Mouse (Mus musculus): ENCODE data around the gene Nhlh2. TPM values are rescaled to one million over a fixed set of nuclear protein-coding genes. Genes with fewer than 3 reads are reported as not detected.

Nhlh2 gene
- polyA plus RNA-seq, 1 experiment from 2014 or later: not detected

DNA sequence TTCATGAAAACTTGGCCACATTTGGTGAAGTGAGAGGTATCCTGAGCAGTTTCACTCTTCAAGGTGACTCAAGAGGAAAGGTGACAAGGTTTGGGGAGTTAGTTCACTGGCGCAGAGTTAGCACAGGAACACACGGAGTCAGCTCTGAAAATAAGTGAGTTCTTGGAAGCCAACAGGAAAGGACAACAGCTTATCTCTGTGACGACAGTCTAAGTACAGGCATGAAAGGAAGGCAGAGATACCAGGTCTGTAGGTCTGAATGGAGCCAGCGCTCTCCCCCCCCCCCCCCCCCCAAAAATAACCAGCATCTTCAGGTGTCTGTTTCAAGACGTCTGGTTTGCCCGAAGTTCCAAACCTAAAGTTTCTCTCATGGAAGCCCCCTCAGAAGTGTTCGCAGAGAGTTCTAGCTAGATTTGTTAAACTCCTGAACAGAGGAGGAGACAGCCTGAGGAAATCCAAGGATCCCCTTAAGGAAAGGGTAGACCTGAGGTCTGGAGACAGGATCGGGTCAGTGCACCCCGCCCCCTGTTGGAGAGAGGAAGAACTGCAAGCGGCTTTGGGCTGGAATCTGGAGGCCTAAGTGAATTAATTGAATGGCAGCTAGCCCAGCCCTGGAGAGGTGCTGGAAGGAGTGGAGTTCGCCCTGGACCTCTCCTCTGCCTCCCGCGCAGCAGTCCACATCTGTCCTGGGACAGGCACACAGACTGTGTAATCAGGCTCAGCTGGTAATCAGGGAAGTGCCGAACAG, 52.2 kb downstream of the Nhlh2 start:
- 23% methylated on average over 14 of the region's 14 CpGs for whole genome bisulfite sequencing (ENCODE audit: insufficient replicate concordance)
- no peaks in the 10 kb centered on the region; the same call in 1 of the 2 replicates for H3K4me1 ChIP-seq (ENCODE audit: control insufficient read depth, low read depth, low read length)
- no peak overlapping the region for H3K4me2 ChIP-seq (ENCODE audit: low read depth, low read length)
- no peaks in the 10 kb centered on the region for H3K9me3 ChIP-seq (replicated peaks; ENCODE audit: control insufficient read depth, low read length)
- H3K9ac ChIP-seq (ENCODE audit: low read depth, low read length): no peak overlapping the region
- no peak overlapping the region for H3K27ac ChIP-seq (ENCODE audit: low read length)
- no peaks in the 10 kb centered on the region for H3K27me3 ChIP-seq (ENCODE audit: control insufficient read depth, insufficient read depth, low read depth, low read length)
- no peak overlapping the region for H3K4me3 ChIP-seq (ENCODE audit: low read depth, low read length)
- H3K36me3 ChIP-seq (ENCODE audit: control insufficient read depth, insufficient read depth): no peaks in the 10 kb centered on the region
- 0 out of 2 replicates have a peak, but pooled peaks have one; percentile 16 for ATAC-seq (ENCODE audit: low read depth)

DNA sequence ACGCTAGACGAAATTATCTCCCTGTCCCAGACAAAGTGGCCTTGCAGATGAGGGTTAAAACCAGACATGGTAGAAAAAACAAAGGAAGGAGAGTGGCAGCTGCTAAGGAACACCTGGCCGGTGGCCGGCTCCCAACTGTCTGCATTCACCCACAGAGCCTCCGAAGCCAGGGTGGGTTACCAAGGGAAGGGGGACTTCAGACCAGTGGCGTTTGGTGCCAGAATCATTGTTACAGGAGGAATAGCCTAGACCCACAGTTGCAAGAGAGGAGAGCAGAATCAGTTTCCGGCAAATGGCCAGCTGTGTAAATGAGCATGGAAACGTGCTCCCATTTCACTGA, 52.8 kb downstream of the Nhlh2 start:
- H3K4me2 ChIP-seq (ENCODE audit: low read depth, low read length): no peak overlapping the region

DNA sequence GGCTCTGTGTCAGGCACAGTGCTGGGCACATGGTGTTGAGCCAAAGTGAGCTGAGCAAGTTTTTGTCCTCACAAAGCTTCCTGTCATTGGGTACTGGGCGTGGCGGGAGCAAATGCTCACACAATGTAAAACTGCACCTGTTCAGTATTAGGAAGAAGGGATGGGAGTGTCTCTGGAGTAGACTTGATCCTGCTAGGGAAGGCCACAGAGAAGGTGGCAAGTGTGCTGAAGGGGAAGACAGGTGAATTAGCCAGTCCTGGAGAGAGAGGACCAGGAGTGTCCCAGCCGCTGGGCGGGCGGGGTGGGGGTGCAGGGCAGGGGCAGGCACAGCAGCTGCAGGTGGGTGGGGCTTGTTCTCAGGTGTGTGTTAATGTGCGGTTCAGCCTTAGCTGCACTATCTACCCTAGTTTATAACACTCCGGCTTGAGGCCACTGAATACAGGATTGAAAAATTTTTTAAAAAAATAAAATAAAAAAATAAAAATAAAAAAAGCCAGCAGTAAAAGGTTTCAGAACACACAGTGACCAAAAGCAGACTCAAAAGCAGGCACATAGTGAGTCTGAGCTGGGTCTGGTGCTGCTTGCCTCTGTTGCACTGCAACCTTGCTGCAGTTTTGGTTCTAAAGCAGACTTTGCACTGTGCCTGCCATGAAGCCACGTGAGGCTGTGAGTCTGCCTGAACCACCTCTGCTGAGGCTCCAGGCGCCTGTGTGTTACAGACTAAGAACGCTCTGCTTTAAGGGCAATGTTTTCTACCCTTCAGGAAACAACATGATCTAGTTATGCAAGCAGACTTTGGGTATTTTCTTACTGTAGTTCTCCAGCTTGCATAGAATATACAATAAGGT, 53.6 kb downstream of the Nhlh2 start:
- Histone ChIP-seq H3K9me3 (replicated peaks; ENCODE audit: control insufficient read depth, low read length) (no peaks in the 10 kb centered on the region), H3K4me2 (ENCODE audit: low read depth, low read length) (no peak overlapping the region), H3K9ac (ENCODE audit: low read depth, low read length) (no peak overlapping the region), H3K4me3 (ENCODE audit: low read depth, low read length) (no peak overlapping the region), H3K4me1 (ENCODE audit: control insufficient read depth, low read depth, low read length) (no peaks in the 10 kb centered on the region; the same call in 1 of the 2 replicates), H3K27me3 (ENCODE audit: control insufficient read depth, insufficient read depth, low read depth, low read length) (no peaks in the 10 kb centered on the region), H3K36me3 (ENCODE audit: control insufficient read depth, insufficient read depth) (no peaks in the 10 kb centered on the region), H3K27ac (ENCODE audit: low read length) (no peak overlapping the region)
- ATAC-seq (ENCODE audit: low read depth): no peak; the same call in 1 of the 2 replicates
- 56% methylated on average over 10 of the region's 10 CpGs for WGBS (ENCODE audit: insufficient replicate concordance)

More for the DNA sequence above, 52.8 kb downstream of the Nhlh2 start:
- no peak overlapping the region for H3K27ac ChIP-seq (ENCODE audit: low read length)
- H3K9me3 ChIP-seq (replicated peaks; ENCODE audit: control insufficient read depth, low read length): no peaks in the 10 kb centered on the region
- no peak overlapping the region for H3K9ac ChIP-seq (ENCODE audit: low read depth, low read length)
- no peak for ATAC-seq (ENCODE audit: low read depth)
- WGBS (ENCODE audit: insufficient replicate concordance): 32% methylated on average over 8 of the region's 8 CpGs
- no peaks in the 10 kb centered on the region for H3K36me3 ChIP-seq (ENCODE audit: control insufficient read depth, insufficient read depth)
- no peak overlapping the region for H3K4me3 ChIP-seq (ENCODE audit: low read depth, low read length)
- no peaks in the 10 kb centered on the region; the same call in 1 of the 2 replicates for H3K4me1 ChIP-seq (ENCODE audit: control insufficient read depth, low read depth, low read length)
- no peaks in the 10 kb centered on the region for H3K27me3 ChIP-seq (ENCODE audit: control insufficient read depth, insufficient read depth, low read depth, low read length)

DNA sequence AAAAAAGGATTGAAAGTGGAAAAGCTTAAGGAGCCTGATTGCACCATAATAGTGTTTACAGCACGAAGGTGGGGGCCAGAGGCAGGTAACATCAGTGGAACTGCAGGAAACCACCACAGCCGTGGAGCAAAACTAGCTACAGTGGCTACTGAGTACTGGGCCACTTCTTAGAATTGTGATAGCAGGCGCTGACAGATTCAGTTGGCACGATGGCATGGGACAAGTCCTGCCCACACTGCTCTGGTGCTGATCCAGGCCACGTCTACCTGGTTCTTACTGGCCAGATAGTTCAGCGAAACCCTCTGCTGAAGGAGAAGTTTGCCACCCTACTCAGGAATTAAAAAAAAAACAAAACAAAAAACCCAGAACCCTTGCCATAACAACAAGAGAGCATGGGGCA, 54.7 kb downstream of the Nhlh2 start:
- Histone ChIP-seq H3K9me3 (replicated peaks; ENCODE audit: control insufficient read depth, low read length) (no peaks in the 10 kb centered on the region), H3K4me2 (ENCODE audit: low read depth, low read length) (no peak overlapping the region), H3K27me3 (ENCODE audit: control insufficient read depth, insufficient read depth, low read depth, low read length) (no peaks in the 10 kb centered on the region), H3K4me1 (ENCODE audit: control insufficient read depth, low read depth, low read length) (no peaks in the 10 kb centered on the region; the same call in 1 of the 2 replicates), H3K4me3 (ENCODE audit: low read depth, low read length) (no peak overlapping the region), H3K36me3 (ENCODE audit: control insufficient read depth, insufficient read depth) (no peaks in the 10 kb centered on the region), H3K9ac (ENCODE audit: low read depth, low read length) (no peak overlapping the region), H3K27ac (ENCODE audit: low read length) (no peak overlapping the region)
- 57% methylated on average over 6 of the region's 6 CpGs for WGBS (ENCODE audit: insufficient replicate concordance)
- no peak for ATAC-seq (ENCODE audit: low read depth)

Other genes starting within 250 kb of the Nhlh2 start
- gene Mab21l3, start 161.1 kb upstream of the Nhlh2 start, polyA plus RNA-seq (2015; fragmentation: Nextera tagmentation; extraction: Ambion mirVana): 0.07 TPM in 1 of 2 replicates, not detected in the other
- 2.4 and 3.1 TPM in 2 replicates for gene Slc22a15, start 85.6 kb upstream of the Nhlh2 start, polyA plus RNA-seq (2015; fragmentation: Nextera tagmentation; extraction: Ambion mirVana)
- 4.2 and 7.8 TPM in 2 replicates for gene Casq2, start 76.3 kb downstream of the Nhlh2 start, polyA plus RNA-seq (2015; fragmentation: Nextera tagmentation; extraction: Ambion mirVana)
- 54.6 and 59.3 TPM in 2 replicates for gene Vangl1, start 194.6 kb downstream of the Nhlh2 start, polyA plus RNA-seq (2015; fragmentation: Nextera tagmentation; extraction: Ambion mirVana)